Mouse (Mus musculus): ENCODE data around the gene Gpc2. TPM values are rescaled to one million over a fixed set of nuclear protein-coding genes. Genes with fewer than 3 reads are reported as not detected.

Gene Gpc2
- polyA plus RNA-seq, 1 experiment from 2014 or later = 15.0 TPM

DNA sequence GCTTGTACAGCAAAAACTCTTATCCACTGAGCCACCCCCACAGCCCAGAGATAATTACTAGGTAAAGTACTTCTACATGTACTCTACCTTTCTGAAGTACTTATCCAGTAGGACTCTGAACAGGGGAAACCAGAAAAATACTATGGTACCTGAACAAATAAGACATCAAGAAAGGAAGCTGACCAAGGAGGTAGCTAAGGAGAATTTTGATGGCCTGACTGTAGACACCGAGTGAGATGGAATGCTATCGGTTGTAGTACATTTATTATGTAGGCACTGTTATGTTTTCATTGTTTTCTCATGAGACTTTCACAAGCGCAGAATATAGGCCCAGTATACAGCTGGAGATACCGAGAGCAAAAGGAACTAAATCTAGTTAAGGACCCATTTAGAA, 22.2 kb downstream of the Gpc2 start:
- H3K4me2 ChIP-seq (ENCODE audit: low read depth, low read length) = no peak overlapping the region
- ATAC-seq (ENCODE audit: insufficient read depth, low FRiP score) = no peak
- H3K4me1 ChIP-seq (ENCODE audit: control insufficient read depth, insufficient read depth, low read length) = peaks cover 14% of the 10 kb centered on the region
- no peak overlapping the region for H3K27ac ChIP-seq (ENCODE audit: low read length)
- no peaks in the 10 kb centered on the region for H3K9me3 ChIP-seq (replicated peaks; ENCODE audit: control insufficient read depth, low read length)
- no peak overlapping the region for H3K4me3 ChIP-seq (replicated peaks; ENCODE audit: low read length)
- WGBS = 92% methylated on average over 4 of the region's 4 CpGs
- H3K36me3 ChIP-seq (ENCODE audit: control insufficient read depth, insufficient read depth, low read length) = peaks cover 8% of the 10 kb centered on the region
- no peaks in the 10 kb centered on the region for H3K27me3 ChIP-seq (ENCODE audit: control insufficient read depth, insufficient read depth, low read length)
- H3K9ac ChIP-seq (ENCODE audit: low read length) = no peak overlapping the region

DNA sequence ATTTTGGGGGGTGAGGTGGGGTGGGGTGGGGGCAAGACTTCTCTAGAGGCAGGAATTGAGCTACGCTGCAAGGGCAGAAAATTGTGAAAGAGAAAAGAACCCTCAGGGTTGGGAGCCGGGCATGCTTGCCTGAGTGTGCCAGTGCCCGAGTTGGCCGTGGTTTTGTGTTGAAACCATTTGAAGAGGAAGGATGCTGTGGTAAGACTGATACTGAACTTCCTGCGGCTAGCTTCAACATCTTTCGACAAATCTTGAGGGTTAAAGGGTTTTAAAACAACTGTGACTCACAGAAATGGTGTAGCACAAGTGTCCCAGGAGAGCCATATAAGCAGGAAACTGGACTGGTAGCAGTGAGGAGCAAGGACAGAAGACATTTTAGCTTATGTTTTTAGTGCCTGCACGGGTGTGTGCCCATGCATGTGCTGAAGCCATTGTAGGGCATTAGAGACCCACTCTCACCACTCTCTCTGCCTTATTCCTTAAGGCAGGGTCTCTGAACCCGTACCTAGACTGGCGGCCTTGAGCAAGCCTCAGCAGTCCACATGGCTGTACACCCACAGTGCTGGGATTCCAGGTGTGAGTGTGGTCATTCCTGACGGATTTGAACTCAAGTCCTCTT, 22.7 kb downstream of the Gpc2 start:
- WGBS = 83% methylated on average over 10 of the region's 10 CpGs
- Histone ChIP-seq H3K9me3 (replicated peaks; ENCODE audit: control insufficient read depth, low read length) (no peaks in the 10 kb centered on the region), H3K9ac (ENCODE audit: low read length) (no peak overlapping the region), H3K36me3 (ENCODE audit: control insufficient read depth, insufficient read depth, low read length) (peaks cover 8% of the 10 kb centered on the region), H3K27me3 (ENCODE audit: control insufficient read depth, insufficient read depth, low read length) (no peaks in the 10 kb centered on the region), H3K4me3 (replicated peaks; ENCODE audit: low read length) (no peak overlapping the region), H3K4me2 (ENCODE audit: low read depth, low read length) (no peak overlapping the region), H3K27ac (ENCODE audit: low read length) (no peak overlapping the region), H3K4me1 (ENCODE audit: control insufficient read depth, insufficient read depth, low read length) (peaks cover 9% of the 10 kb centered on the region)
- ATAC-seq (ENCODE audit: insufficient read depth, low FRiP score) = no peak

DNA sequence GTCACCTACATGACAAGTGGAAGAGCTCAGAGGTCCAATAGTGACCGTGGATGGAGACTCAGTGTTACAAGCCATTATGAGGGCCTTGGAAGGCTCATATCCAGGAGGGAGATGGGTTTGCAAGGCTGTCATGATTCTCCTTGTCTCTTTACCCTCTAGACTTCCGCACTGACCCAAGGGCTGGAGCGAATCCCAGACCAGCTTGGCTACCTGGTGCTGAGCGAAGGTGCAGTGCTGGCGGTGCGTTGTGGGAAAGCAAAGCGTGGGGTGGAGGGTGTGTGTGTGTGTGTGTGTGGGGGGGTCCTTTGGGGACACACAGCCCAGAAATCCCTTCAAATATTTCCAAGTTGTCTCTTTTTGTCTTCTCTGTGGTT, 23.7 kb downstream of the Gpc2 start:
- H3K9ac ChIP-seq (ENCODE audit: low read length) = peak overlapping the region; percentile 83
- H3K27ac ChIP-seq (ENCODE audit: low read length) = peak overlapping the region; percentile 88
- H3K4me1 ChIP-seq (ENCODE audit: control insufficient read depth, insufficient read depth, low read length) = peaks cover 9% of the 10 kb centered on the region
- no peaks in the 10 kb centered on the region for H3K27me3 ChIP-seq (ENCODE audit: control insufficient read depth, insufficient read depth, low read length)
- H3K36me3 ChIP-seq (ENCODE audit: control insufficient read depth, insufficient read depth, low read length) = no peaks in the 10 kb centered on the region
- H3K9me3 ChIP-seq (replicated peaks; ENCODE audit: control insufficient read depth, low read length) = no peaks in the 10 kb centered on the region
- WGBS = 10% methylated on average over 7 of the region's 7 CpGs
- ATAC-seq (ENCODE audit: insufficient read depth, low FRiP score) = no peak; the same call in 1 of the 2 replicates
- H3K4me2 ChIP-seq (ENCODE audit: low read depth, low read length) = peak overlapping the region; percentile 57
- peak overlapping the region; percentile 79 for H3K4me3 ChIP-seq (replicated peaks; ENCODE audit: low read length)

DNA sequence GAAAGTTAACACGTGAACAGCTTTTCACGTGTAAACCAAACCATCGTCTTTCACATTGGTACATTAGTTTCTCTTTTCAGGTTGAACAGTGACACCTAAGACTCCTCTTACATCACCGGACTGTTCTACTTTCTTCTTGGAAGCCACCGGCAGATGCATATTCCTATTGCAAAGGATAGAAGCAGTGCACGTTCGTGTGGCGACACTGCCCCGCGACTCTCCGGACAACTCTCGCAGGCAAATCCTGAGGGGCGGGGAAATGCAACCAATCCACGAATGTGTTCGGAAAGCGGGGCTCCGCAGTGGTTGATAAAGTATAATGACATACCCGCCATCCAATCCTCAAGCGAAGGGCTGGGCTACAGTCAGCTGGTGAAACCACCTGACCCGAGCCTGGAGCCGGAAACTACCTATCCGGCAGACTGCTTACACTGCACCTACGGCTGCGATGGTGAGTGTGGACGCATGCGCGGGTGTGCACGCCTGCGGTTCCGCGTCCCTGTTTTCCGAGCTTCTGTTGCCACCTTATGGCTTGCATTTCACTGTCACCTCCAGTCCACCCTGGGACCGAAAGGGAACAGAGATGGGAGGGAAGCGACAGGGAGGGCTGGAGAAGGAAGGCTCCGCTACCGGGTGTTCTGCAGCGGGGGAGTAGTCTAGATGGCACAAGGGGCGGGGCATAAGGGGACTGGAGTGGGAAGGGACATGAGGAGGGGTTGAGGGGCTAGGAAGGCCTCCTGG, 24.3 kb downstream of the Gpc2 start, which contains the start of gene Lamtor4:
Gene Lamtor4, plus strand, starts transcription at position 130 of the 741 bp plus-strand sequence.
- ATAC-seq (ENCODE audit: insufficient read depth, low FRiP score) = peak; percentile 100
- no peaks in the 10 kb centered on the region for H3K9me3 ChIP-seq (replicated peaks; ENCODE audit: control insufficient read depth, low read length)
- peaks cover 9% of the 10 kb centered on the region for H3K4me1 ChIP-seq (ENCODE audit: control insufficient read depth, insufficient read depth, low read length)
- WGBS = under 1% methylated on average over 38 of the region's 38 CpGs
- H3K36me3 ChIP-seq (ENCODE audit: control insufficient read depth, insufficient read depth, low read length) = no peaks in the 10 kb centered on the region
- peak within 1 kb of the TSS; percentile 83 for H3K9ac ChIP-seq (ENCODE audit: low read length)
- H3K27ac ChIP-seq (ENCODE audit: low read length) = peak within 1 kb of the TSS; percentile 88
- peak within 1 kb of the TSS; percentile 79 for H3K4me3 ChIP-seq (replicated peaks; ENCODE audit: low read length)
- H3K4me2 ChIP-seq (ENCODE audit: low read depth, low read length) = peak within 1 kb of the TSS; percentile 57
- no peaks in the 10 kb centered on the region for H3K27me3 ChIP-seq (ENCODE audit: control insufficient read depth, insufficient read depth, low read length)

DNA sequence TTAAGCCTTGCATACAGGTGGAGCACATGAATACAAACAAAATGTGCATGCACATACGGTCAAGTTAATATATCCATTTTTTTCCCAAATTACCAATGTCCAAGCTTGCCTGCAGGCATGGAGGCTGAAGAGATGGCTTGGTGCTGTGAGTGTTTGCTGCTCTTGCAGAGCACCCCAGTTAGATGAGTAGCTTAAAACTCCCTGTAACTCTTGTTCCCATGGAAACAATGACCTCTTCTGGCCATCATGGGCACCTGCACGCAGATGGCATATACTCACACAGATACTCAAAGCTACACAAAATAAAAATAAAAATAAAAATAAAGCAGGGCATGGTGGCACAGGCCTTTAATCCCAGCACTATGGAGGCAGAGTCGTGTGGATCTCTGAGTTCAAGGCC, 26.7 kb downstream of the Gpc2 start:
- no peak for ATAC-seq (ENCODE audit: insufficient read depth, low FRiP score)
- Histone ChIP-seq H3K4me3 (replicated peaks; ENCODE audit: low read length) (no peak overlapping the region), H3K9me3 (replicated peaks; ENCODE audit: control insufficient read depth, low read length) (no peaks in the 10 kb centered on the region), H3K9ac (ENCODE audit: low read length) (no peak overlapping the region), H3K36me3 (ENCODE audit: control insufficient read depth, insufficient read depth, low read length) (no peaks in the 10 kb centered on the region), H3K4me1 (ENCODE audit: control insufficient read depth, insufficient read depth, low read length) (peaks cover 9% of the 10 kb centered on the region), H3K4me2 (ENCODE audit: low read depth, low read length) (no peak overlapping the region), H3K27me3 (ENCODE audit: control insufficient read depth, insufficient read depth, low read length) (no peaks in the 10 kb centered on the region), H3K27ac (ENCODE audit: low read length) (no peak overlapping the region)
- WGBS = 91% methylated on average over 3 of the region's 3 CpGs

DNA sequence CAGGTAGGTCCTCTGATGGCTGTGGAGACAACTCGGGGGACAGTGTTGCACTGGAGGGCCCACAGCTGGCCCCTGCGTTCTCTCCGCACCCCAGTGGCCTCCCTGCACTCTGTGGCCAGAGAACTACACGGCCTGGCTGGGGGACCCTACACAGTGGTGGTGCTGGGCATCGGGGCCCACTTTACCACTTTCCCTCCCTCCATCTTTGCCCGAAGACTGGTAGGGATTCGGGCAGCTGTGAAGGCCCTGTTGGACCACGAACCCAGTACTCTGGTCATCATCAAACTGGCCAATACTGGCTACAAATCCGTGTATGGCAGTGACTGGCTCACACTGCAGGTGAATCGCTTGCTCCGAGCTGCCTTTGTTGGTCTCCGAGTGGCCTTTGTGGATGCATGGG, 28.7 kb downstream of the Gpc2 start:
- Histone ChIP-seq H3K36me3 (ENCODE audit: control insufficient read depth, insufficient read depth, low read length) (no peaks in the 10 kb centered on the region), H3K9me3 (replicated peaks; ENCODE audit: control insufficient read depth, low read length) (no peaks in the 10 kb centered on the region), H3K27me3 (ENCODE audit: control insufficient read depth, insufficient read depth, low read length) (no peaks in the 10 kb centered on the region), H3K4me3 (replicated peaks; ENCODE audit: low read length) (no peak overlapping the region), H3K27ac (ENCODE audit: low read length) (no peak overlapping the region), H3K4me2 (ENCODE audit: low read depth, low read length) (no peak overlapping the region), H3K9ac (ENCODE audit: low read length) (no peak overlapping the region), H3K4me1 (ENCODE audit: control insufficient read depth, insufficient read depth, low read length) (peaks cover 5% of the 10 kb centered on the region)
- 83% methylated on average over 12 of the region's 12 CpGs for WGBS
- no peak for ATAC-seq (ENCODE audit: insufficient read depth, low FRiP score)

DNA sequence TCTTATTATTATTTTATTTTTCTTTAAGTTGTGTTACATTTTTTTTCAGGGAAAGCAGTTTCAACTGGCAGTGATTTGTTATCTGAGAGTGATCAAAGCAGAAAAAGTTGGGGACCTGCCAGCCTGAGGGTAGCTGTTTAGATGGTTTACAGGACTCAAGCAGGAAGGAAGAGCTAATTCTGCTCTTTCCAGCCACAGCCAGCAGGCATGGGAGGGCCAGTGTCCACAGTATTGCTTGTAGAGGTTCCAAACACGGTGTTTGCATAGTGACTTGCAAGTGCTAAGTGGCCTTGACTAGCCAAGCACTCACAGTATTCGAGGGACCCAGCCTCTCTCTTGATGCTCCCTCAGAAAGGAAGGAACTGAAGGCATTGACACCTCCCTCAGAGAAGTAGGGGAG, 38.3 kb downstream of the Gpc2 start:
- Histone ChIP-seq H3K9me3 (replicated peaks; ENCODE audit: control insufficient read depth, low read length) (no peaks in the 10 kb centered on the region), H3K4me2 (ENCODE audit: low read depth, low read length) (no peak overlapping the region), H3K4me3 (replicated peaks; ENCODE audit: low read length) (no peak overlapping the region), H3K4me1 (ENCODE audit: control insufficient read depth, insufficient read depth, low read length) (no peaks in the 10 kb centered on the region), H3K9ac (ENCODE audit: low read length) (no peak overlapping the region), H3K27ac (ENCODE audit: low read length) (no peak overlapping the region), H3K36me3 (ENCODE audit: control insufficient read depth, insufficient read depth, low read length) (no peaks in the 10 kb centered on the region), H3K27me3 (ENCODE audit: control insufficient read depth, insufficient read depth, low read length) (no peaks in the 10 kb centered on the region)
- WGBS = 10% methylated on average over 2 of the region's 2 CpGs
- ATAC-seq (ENCODE audit: insufficient read depth, low FRiP score) = no peak

DNA sequence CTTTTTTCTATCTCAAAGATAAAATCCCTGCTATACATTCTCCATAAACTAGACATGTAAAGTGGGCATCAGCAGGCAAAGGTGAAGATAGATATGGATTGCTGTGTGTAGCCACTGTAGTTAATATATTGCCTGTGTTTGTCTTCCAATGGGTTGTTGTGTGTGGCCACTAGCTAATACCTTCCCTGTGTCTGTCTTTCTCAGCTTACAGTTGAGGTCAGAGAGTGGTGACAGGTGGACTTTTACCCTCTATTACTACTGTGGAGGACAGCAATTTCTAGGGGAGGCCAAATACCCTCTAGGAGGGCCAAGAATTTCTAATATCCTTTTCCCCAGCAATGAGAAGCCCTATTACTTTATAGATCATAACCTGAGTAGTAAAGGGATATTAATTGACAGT, 45.6 kb downstream of the Gpc2 start:
- no peaks in the 10 kb centered on the region for H3K36me3 ChIP-seq (ENCODE audit: control insufficient read depth, insufficient read depth, low read length)
- no peak overlapping the region for H3K4me2 ChIP-seq (ENCODE audit: low read depth, low read length)
- H3K27ac ChIP-seq (ENCODE audit: low read length) = no peak overlapping the region
- H3K4me1 ChIP-seq (ENCODE audit: control insufficient read depth, insufficient read depth, low read length) = no peaks in the 10 kb centered on the region
- no peak overlapping the region for H3K9ac ChIP-seq (ENCODE audit: low read length)
- no peak overlapping the region for H3K4me3 ChIP-seq (replicated peaks; ENCODE audit: low read length)
- no peaks in the 10 kb centered on the region for H3K27me3 ChIP-seq (ENCODE audit: control insufficient read depth, insufficient read depth, low read length)
- no peak for ATAC-seq (ENCODE audit: insufficient read depth, low FRiP score)
- no peaks in the 10 kb centered on the region for H3K9me3 ChIP-seq (replicated peaks; ENCODE audit: control insufficient read depth, low read length)

DNA sequence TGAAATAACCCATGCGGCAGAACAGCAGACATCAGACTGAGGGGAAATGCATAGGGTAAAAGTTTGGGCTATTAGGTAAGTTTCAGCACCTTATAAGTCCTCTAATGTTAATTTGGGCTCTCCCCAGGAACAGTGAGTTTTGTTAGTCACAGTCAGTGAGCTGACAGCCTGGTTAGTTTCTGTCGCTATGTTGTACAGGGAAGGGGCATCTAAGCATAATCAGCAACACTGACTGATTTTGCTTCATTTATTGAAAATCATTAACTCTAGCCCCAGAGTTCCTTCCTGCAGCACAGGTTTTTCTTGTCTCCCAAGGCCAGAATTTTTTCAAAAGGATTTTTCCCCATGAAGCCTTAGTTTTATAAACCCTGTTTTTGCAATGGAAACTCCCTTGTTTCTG, 46.0 kb downstream of the Gpc2 start:
- H3K27me3 ChIP-seq (ENCODE audit: control insufficient read depth, insufficient read depth, low read length) = no peaks in the 10 kb centered on the region
- no peak overlapping the region for H3K4me3 ChIP-seq (replicated peaks; ENCODE audit: low read length)
- no peaks in the 10 kb centered on the region for H3K4me1 ChIP-seq (ENCODE audit: control insufficient read depth, insufficient read depth, low read length)
- H3K4me2 ChIP-seq (ENCODE audit: low read depth, low read length) = no peak overlapping the region
- no peaks in the 10 kb centered on the region for H3K9me3 ChIP-seq (replicated peaks; ENCODE audit: control insufficient read depth, low read length)
- no peak for ATAC-seq (ENCODE audit: insufficient read depth, low FRiP score)
- 71% methylated on average over 2 of the region's 2 CpGs for WGBS
- H3K36me3 ChIP-seq (ENCODE audit: control insufficient read depth, insufficient read depth, low read length) = no peaks in the 10 kb centered on the region
- no peak overlapping the region for H3K9ac ChIP-seq (ENCODE audit: low read length)
- H3K27ac ChIP-seq (ENCODE audit: low read length) = no peak overlapping the region

All from stomach, embryonic 16.5 days (tissue).